Mouse (Mus musculus) liver, adult 2 months (tissue): Measurements from ENCODE around the gene Slc2a13.

Source experiments
- CTCF ChIP-seq: fragments of 200-500 bp; IDR thresholded peaks from 2 replicates; pipeline ENCODE4 v1.5.1; 2011; ENCODE audit warnings: low read depth, low read length, control low read depth
- POLR2A ChIP-seq: fragments of 200-500 bp; IDR thresholded peaks from 2 replicates; pipeline ENCODE4 v1.6.1; 2011; ENCODE audit warnings: low read length, control low read depth; ENCODE audit not compliant: insufficient read depth; ENCODE audit errors: extremely low read depth

GRCm38 (mm10) chr15:91351006-91351405 lies 222.1 kb downstream of the Slc2a13 start:
- TF ChIP-seq CTCF (no peak), POLR2A (no peak)
